Mouse (Mus musculus) ovary, postnatal 10 days (tissue): ENCODE data around the gene Pxn.
"Not testable (repeated sequence)": the region's sequence is repeated elsewhere in the genome, so short reads cannot be mapped to it uniquely, and the experiment has no call there.

Experiments used
- DNase-seq: peaks from one replicate; pipeline ENCODE4 v3.0.0; 2022; ENCODE audit warnings: low spot score

Pxn gene

DNA sequence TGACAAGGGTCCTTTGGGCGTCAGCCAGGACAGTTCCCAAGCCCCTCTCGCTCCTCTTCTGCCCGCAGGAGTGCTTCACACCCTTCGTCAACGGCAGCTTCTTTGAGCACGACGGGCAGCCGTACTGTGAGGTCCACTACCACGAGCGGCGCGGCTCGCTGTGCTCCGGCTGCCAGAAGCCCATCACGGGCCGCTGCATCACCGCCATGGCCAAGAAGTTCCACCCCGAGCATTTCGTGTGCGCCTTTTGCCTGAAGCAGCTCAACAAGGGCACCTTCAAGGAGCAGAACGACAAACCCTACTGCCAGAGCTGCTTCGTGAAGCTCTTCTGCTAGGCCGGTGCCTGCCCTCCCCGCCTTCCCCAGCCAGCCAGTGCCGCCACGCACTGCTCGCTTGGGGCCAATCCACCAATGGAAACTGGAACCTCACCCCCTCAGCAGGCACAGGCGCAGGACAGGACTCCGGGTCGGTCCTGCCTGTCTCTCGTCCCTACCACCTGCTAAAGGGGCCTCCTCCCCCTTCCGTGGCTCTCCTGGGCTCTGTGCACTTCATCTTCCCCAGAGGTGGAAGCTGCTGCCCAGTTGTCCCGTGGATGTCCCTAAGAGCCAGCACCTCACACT, 47.4 kb downstream of the Pxn start:
- DNase-seq, result no peak

DNA sequence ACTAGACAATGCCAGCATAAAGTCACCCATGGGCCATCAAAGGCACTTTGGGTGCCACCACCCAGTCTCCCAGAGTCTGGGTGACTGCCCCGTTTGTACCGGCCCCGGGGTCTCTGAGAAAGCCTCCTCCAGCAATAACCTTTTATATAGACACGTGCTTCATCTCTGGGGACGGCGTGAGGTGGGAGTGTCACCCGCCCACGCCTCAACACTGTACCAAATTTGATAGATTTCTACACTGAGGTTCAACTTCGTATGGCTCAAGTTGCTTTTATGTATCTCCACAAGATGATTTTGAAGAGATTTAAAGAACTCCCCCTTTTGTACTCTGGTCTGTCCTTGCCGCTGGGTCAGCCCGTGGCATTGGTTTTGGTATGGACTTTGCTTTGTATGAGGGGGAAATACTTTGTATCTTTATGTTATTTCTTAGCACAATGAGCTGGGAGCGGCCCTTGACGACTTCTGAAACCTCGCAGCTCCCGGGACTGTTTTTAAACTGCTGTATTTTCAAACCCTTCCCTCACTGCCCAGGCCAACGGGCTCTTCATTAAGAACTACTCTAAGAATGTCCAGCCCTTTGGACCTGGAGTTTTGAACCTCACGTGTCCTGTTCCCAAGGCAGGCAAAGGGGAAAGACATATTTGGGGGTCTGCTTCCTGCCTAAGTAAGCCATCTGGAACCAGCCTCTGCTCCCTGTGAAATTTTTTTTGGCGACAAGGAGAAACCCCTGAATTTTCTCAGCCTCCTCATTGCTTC, 48.2 kb downstream of the Pxn start:
- DNase-seq, result no peak

- peak; percentile 54 for DNase-seq
Observed at GRCm38 (mm10) chr5:115556217-115556616, 49.7 kb downstream of the Pxn start.

DNA sequence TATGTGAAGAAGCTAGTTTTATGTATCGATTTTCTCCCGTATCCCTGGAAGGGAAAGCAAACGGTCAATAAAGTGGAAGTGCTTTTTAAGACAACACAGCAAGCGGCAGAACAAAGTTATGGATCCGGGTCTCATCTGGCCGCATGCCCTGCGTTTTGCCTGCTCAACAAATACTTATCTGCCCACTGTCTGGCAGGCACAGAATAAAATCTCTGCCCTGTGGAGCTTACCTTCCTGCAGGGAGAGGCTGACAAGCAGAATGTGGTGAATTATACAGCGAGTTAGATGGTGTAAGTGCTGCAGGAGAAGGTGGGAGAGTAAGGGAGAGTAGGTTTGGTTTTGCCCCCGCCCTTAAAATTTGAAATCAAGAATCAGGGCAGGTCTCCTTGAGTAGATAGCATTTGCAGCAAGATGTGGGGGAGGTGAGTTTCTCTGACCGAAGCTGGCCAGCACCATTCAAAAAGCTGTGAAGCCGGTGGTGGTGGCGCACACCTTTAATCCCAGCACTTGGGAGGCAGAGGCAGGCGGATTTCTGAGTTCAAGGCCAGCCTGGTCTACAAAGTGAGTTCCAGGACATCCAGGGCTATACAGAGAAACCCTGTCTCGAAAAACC, 51.8 kb downstream of the Pxn start:
- no peak for DNase-seq

- DNase-seq, result peak; percentile 100
Observed at GRCm38 (mm10) chr5:115559237-115560101, 53.0 kb downstream of the Pxn start, which contains the start of gene Rplp0. Gene Rplp0, plus strand, starts transcription at chr5:115559467.

DNA sequence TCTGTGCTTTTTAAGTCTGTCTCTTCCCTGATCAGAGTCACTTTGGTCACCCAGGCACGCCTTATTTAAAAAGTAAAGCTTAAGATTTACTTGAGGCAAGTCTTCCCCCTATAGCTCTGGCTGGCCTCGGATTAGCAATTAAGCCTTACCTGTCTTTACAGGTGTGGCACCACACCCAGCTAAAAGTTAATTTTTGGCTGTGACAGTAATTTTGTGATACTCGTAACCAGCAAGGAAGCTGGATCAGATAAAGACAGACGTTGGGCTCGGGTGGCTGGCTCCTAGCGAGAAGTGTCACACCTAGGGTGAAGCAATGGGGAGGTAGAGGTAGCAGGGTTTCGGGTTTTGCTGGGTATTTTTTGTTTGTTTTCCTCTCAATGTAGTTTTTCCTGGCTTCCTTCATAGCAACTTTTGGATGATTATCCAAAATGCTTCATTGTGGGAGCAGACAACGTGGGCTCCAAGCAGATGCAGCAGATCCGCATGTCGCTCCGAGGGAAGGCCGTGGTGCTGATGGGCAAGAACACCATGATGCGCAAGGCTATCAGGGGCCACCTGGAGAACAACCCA, 53.9 kb downstream of the Pxn start:
- DNase-seq, result no peak

DNA sequence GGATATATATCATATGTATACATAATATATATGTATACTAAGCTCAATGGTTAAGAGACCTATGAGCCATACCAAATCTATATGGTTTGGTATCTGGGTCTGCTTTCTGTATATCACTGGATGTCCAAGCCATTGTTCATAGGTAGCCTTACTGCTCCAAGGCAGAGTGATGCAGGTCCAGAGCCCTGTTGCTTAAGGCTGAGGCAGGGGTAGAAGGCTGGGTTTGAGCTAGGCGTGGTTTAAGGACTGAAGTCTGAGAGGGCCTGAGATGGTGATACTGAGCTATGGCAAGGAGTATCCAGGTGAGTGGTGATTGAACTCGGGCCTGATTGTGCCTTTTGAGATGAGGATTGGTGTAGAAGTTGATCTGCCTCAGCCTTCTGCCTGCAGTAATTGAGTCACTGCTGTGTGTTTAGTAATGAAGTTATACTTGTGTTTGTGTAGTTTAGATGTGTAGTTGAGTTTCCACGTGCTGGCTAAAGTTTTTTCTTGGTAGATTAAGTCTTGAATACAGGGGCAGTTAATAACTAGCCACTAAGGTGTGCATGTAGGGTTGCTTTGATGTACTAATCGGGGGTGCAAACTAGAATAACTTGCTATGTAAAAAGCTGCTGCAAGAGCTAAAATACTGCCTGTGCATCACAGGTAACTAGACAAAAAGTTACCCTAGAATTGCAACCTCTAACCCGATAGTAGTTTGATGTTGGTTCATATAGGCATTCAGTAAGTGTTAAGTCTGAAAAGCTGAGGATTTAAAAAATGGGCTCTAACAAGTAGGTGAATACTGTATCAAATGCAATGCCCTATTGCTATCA, 57.5 kb downstream of the Pxn start:
- no peak for DNase-seq

GRCm38 (mm10) chr5:115564737-115565393, 58.4 kb downstream of the Pxn start, which contains the start of gene Gcn1l1:
Gene Gcn1l1, plus strand, starts transcription at chr5:115565254.
- DNase-seq, result peak; percentile 71

GRCm38 (mm10) chr5:115565403-115565802, 58.9 kb downstream of the Pxn start:
- DNase-seq, result no peak

GRCm38 (mm10) chr5:115568681-115569080, 62.2 kb downstream of the Pxn start:
- DNase-seq, result no peak

DNA sequence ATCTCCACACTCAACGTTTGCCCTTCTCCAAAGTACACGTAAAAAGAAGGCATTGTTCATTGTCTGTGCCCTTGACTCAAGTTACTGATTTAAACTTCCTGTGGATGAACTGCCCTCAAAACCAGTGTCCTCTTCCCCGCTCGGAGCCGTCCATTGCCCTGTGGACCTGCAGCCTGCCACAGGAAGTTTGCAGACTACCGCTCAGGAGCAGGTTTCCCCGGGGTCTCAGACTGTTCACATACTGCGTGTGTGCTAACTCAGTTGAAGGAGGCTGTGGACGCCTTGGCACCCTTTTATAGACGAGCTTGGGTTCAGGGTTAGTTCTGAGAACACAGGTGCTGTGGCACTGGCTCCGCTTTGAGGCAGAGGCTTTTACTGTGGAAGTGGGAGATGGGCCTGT, 62.8 kb downstream of the Pxn start:
- no peak for DNase-seq

DNA sequence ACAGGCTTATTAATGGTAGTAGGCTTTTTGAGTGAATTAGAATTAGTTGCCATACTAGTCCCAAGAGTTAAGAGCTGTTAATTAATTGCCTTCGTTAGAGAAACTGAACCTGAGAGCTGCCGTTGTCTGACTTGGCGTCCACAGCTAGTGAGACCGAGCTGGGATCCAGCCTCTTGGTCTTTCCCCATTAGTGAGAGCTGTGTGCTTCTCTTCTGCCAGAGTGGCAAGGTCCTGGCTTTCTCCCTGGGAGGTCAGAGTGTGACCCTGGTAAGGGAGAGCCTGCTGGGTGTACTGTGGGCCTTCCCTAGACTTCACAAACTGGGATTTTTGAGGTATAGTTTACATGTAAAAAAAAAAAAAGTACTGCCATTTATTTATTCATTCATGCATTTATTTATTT, 63.2 kb downstream of the Pxn start:
- no peak for DNase-seq

GRCm38 (mm10) chr5:115571086-115571485, 64.6 kb downstream of the Pxn start:
- DNase-seq, result no peak

GRCm38 (mm10) chr5:115572679-115573535, 66.4 kb downstream of the Pxn start:
- no peak for DNase-seq

GRCm38 (mm10) chr5:115574992-115575391, 68.5 kb downstream of the Pxn start:
- peak; percentile 21 for DNase-seq

DNA sequence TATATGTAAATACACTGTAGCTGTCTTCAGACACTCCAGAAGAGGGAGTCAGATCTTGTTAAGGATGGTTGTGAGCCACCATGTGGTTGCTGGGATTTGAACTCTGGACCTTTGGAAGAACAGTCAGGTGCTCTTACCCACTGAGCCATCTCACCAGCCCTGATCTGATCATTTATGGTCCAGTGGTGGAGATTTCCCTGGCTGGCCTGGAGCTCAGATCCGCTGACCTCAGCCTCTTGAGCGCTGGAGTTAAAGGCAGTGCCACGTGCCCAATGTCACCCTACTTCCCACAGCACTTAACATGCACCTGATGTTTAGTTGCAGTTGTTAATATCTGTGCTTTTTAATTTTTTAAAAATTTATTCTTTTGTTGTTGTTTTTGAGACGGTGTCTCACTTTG, 71.2 kb downstream of the Pxn start:
- DNase-seq, result not testable (repeated sequence)

DNA sequence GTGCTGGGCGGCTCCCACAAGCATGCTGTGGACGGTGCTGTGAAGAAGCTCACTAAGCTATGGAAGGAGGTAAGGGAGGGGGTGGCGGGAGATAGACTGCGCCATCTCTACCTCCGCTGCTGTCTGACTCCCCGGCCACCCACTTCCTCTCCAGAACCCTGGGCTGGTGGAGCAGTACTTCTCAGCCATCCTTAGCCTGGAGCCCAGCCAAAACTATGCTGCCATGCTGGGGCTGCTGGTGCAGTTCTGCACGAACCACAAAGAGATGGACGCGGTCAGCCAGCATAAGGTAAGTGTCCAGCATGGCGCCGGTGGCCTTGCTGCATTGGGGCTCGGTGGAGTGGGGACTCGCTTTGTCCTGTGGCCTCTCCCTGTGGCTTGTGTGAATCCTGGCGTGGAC, 72.4 kb downstream of the Pxn start:
- DNase-seq, result no peak

GRCm38 (mm10) chr5:115579363-115579762, 72.9 kb downstream of the Pxn start:
- DNase-seq, result no peak

GRCm38 (mm10) chr5:115580229-115581001, 73.9 kb downstream of the Pxn start:
- DNase-seq, result no peak
